Mouse (Mus musculus): ENCODE data around the gene Tns1. TPM values are rescaled to one million over a fixed set of nuclear protein-coding genes. Genes with fewer than 3 reads are reported as not detected.

Tns1 gene
- total and polyA plus RNA-seq, 3 experiments, result 0.40 to 3.6 (median 0.89) TPM

GRCm38 (mm10) chr1:73993901-73994426, 130.3 kb downstream of the Tns1 start:
- no peak for TF ChIP-seq SMC3 (IDR thresholded peaks at IDR 0.05; ENCODE audit: low read depth, low read length)
- TF ChIP-seq ZC3H11A (IDR thresholded peaks at IDR 0.05; ENCODE audit: low read depth, low read length), result no peak
- TF ChIP-seq EP300 (IDR thresholded peaks at IDR 0.05; ENCODE audit: low read length), result no peak
- TF ChIP-seq ELF1 (IDR thresholded peaks at IDR 0.05; ENCODE audit: low read depth, low read length), result no peak
- no peak for TF ChIP-seq MEF2A (IDR thresholded peaks at IDR 0.05; ENCODE audit: borderline replicate concordance, low read depth, low read length)
- TF ChIP-seq MAZ (IDR thresholded peaks at IDR 0.05; ENCODE audit: low read depth, low read length), result no peak
- no peak for TF ChIP-seq ZNF384 (IDR thresholded peaks at IDR 0.05; ENCODE audit: low read depth, low read length)
- no peak for TF ChIP-seq USF1 (IDR thresholded peaks at IDR 0.05; ENCODE audit: low read depth, low read length)
- no peak for TF ChIP-seq USF2 (conservative IDR thresholded peaks at IDR 0.05; ENCODE audit: low read depth, low read length)
- TF ChIP-seq ZKSCAN1 (IDR thresholded peaks at IDR 0.05; ENCODE audit: borderline replicate concordance, low read depth, low read length), result no peak
- TF ChIP-seq NELFE (IDR thresholded peaks at IDR 0.05; ENCODE audit: low read depth, low read length), result no peak
- no peak for TF ChIP-seq MYC (IDR thresholded peaks at IDR 0.05; ENCODE audit: low read depth, low read length)
- TF ChIP-seq BHLHE40 (IDR thresholded peaks at IDR 0.05; ENCODE audit: low read depth, low read length), result no peak
- TF ChIP-seq POLR2A (IDR thresholded peaks at IDR 0.05; ENCODE audit: low read depth, low read length), result no peak
- TF ChIP-seq MAX (IDR thresholded peaks at IDR 0.05; ENCODE audit: low read length), result no peak
- no peak for TF ChIP-seq MAFK (IDR thresholded peaks at IDR 0.05; ENCODE audit: insufficient replicate concordance, low read length)
- TF ChIP-seq NRF1 (IDR thresholded peaks at IDR 0.05; ENCODE audit: low read depth, low read length), result no peak
- TF ChIP-seq POLR2AphosphoS2 (IDR thresholded peaks at IDR 0.05; ENCODE audit: low read depth, low read length), result no peak
- no peak for TF ChIP-seq RAD21 (IDR thresholded peaks at IDR 0.05; ENCODE audit: low read depth, low read length)
- no peak for TF ChIP-seq TBP (conservative IDR thresholded peaks at IDR 0.05; ENCODE audit: low read depth, low read length)
- no peak overlapping the region for H3K4me2 ChIP-seq (ENCODE audit: insufficient read depth, low read depth, poor library complexity, severe bottlenecking)
- no peak overlapping the region for H3K4me3 ChIP-seq (replicated peaks in 1 of 3; ENCODE audit: low read depth in 2 of 3, low read length in 2 of 3, poor library complexity in 1 of 3)
- no peak overlapping the region for H3K9ac ChIP-seq (ENCODE audit: insufficient read depth, low read depth)
- H3K27me3 ChIP-seq (replicated peaks), result peaks cover 7% of the 10 kb centered on the region
- no peaks in the 10 kb centered on the region for H3K9me3 ChIP-seq (replicated peaks; ENCODE audit: low read length)
- no peaks in the 10 kb centered on the region; a peak in 1 of 4 replicates for H3K4me1 ChIP-seq (ENCODE audit: control insufficient read depth in 1 of 2, insufficient read depth in 2 of 2)
- dilution Hi-C loops (cut with MboI; ENCODE audit: extremely low pct_ligation_motif_present, extremely low pct_unique_long_range_greater_than_20kb, low sequenced_read_pairs), result no loop called here
- in situ Hi-C loops (cut with MboI; ENCODE audit: low pct_ligation_motif_present, low pct_unique_long_range_greater_than_20kb, low sequenced_read_pairs), result loop anchor here (10.0 kb wide), 1 partner anchor 81 kb away; no protein-coding TSS in a partner anchor
- no peaks in the 10 kb centered on the region for H3K36me3 ChIP-seq (replicated peaks in 1 of 2; ENCODE audit: control insufficient read depth in 1 of 2, insufficient read depth in 1 of 2, low read length in 1 of 2)
- no peak overlapping the region for H3K27ac ChIP-seq (ENCODE audit: insufficient read depth, low read depth)
- DNase-seq (ENCODE audit: extremely low read depth), result no peak
- H3K79me2 ChIP-seq (replicated peaks; ENCODE audit: control insufficient read depth, extremely low read depth, insufficient read depth, poor library complexity, severe bottlenecking), result no peaks in the 10 kb centered on the region

GRCm38 (mm10) chr1:73993279-73993678, 131.0 kb downstream of the Tns1 start:
- H3K36me3 ChIP-seq (replicated peaks in 1 of 2; ENCODE audit: control insufficient read depth in 1 of 2, insufficient read depth in 1 of 2, low read length in 1 of 2), result no peaks in the 10 kb centered on the region
- no peaks in the 10 kb centered on the region for H3K9me3 ChIP-seq (replicated peaks; ENCODE audit: low read length)
- in situ Hi-C loops (cut with MboI; ENCODE audit: low pct_ligation_motif_present, low pct_unique_long_range_greater_than_20kb, low sequenced_read_pairs) (loop anchor here (10.0 kb wide), 1 partner anchor 82 kb away; no protein-coding TSS in a partner anchor), dilution Hi-C loops (cut with MboI; ENCODE audit: extremely low pct_ligation_motif_present, extremely low pct_unique_long_range_greater_than_20kb, low sequenced_read_pairs) (no loop called here)
- H3K27ac ChIP-seq (ENCODE audit: insufficient read depth, low read depth), result no peak overlapping the region
- H3K27me3 ChIP-seq (replicated peaks), result peaks cover 6% of the 10 kb centered on the region
- TF ChIP-seq ZNF384 (IDR thresholded peaks at IDR 0.05; ENCODE audit: low read depth, low read length), result no peak
- H3K79me2 ChIP-seq (replicated peaks; ENCODE audit: control insufficient read depth, extremely low read depth, insufficient read depth, poor library complexity, severe bottlenecking), result no peaks in the 10 kb centered on the region
- H3K4me2 ChIP-seq (ENCODE audit: insufficient read depth, low read depth, poor library complexity, severe bottlenecking), result no peak overlapping the region
- H3K4me3 ChIP-seq (replicated peaks in 1 of 3; ENCODE audit: low read depth in 2 of 3, low read length in 2 of 3, poor library complexity in 1 of 3), result no peak overlapping the region
- no peaks in the 10 kb centered on the region for H3K4me1 ChIP-seq (ENCODE audit: control insufficient read depth in 1 of 2, insufficient read depth in 2 of 2)
- no peak for DNase-seq (ENCODE audit: extremely low read depth)
- H3K9ac ChIP-seq (ENCODE audit: insufficient read depth, low read depth), result no peak overlapping the region

All from CH12.LX (cell line).